Mouse (Mus musculus) G1E (cell line): ENCODE data around the gene Rasl12. TPM values are rescaled to one million over a fixed set of nuclear protein-coding genes. Genes with fewer than 3 reads are reported as not detected.

Experiments
- ATAC-seq: 2 replicates; pipeline ENCODE4 v1.8.0; 2016; ENCODE audit warnings: mild to moderate bottlenecking; ENCODE audit not compliant: insufficient number of reproducible peaks, poor library complexity, low FRiP score, severe bottlenecking; ENCODE audit errors: extremely low read depth
- DNase-seq: peaks from one replicate; pipeline ENCODE4 v3.0.0; 2012; ENCODE audit warnings: low spot score
- H3K27me3 ChIP-seq: 2 replicates; pipeline ENCODE4 v1.6.1; 2012; ENCODE audit warnings: mild to moderate bottlenecking, low read length, inconsistent platforms; ENCODE audit not compliant: insufficient read depth
- H3K36me3 ChIP-seq: replicated peaks from 2 replicates; pipeline ENCODE3; 2012; ENCODE audit warnings: mild to moderate bottlenecking, inconsistent platforms
- H3K4me1 ChIP-seq: 2 replicates; pipeline ENCODE4 v1.6.1; 2012; ENCODE audit warnings: low read depth, low read length, inconsistent platforms, mixed read lengths; ENCODE audit not compliant: insufficient read depth
- H3K4me3 ChIP-seq: 2 replicates; pipeline ENCODE4 v1.5.1; 2012; ENCODE audit warnings: low read depth, mild to moderate bottlenecking, inconsistent platforms, low read length, moderate library complexity, mixed read lengths
- H3K9me3 ChIP-seq: replicated peaks from 2 replicates; pipeline ENCODE4 v1.6.1; 2012; ENCODE audit warnings: inconsistent platforms
- CTCF ChIP-seq: IDR thresholded peaks from 2 replicates; pipeline ENCODE4 v1.5.1; 2012; ENCODE audit warnings: low read depth, low read length, inconsistent platforms, mixed read lengths
- GATA1 ChIP-seq: IDR thresholded peaks from 2 replicates; pipeline ENCODE4 v1.6.1; 2012; ENCODE audit warnings: borderline replicate concordance, low read length, inconsistent platforms, mixed read lengths
- GATA2 ChIP-seq: IDR thresholded peaks from 2 replicates; pipeline ENCODE4 v1.6.1; 2012; ENCODE audit warnings: low read depth, low read length, inconsistent platforms, borderline replicate concordance
- POLR2AphosphoS5 ChIP-seq: IDR thresholded peaks from 2 replicates; pipeline ENCODE4 v1.6.1; 2012; ENCODE audit warnings: low read depth, low read length, inconsistent platforms; ENCODE audit not compliant: insufficient replicate concordance
- TAL1 ChIP-seq: conservative IDR thresholded peaks from 2 replicates; pipeline ENCODE4 v1.6.1; 2012; ENCODE audit warnings: low read depth, low read length, inconsistent platforms, mixed read lengths
- polyA plus RNA-seq: library from polyadenylated mRNA; stranded (reverse); fragments of >175 nt; gene quantifications from 2 replicates; pipeline ENCODE4 v1.2.3, GENCODE M21; 2012
- total RNA-seq, 2 experiments: library from RNA; stranded (forward) in 1 of 2; stranded (reverse) in 1 of 2; fragments of 200-1000 nt in 1 of 2; fragments of >200 nt in 1 of 2; fragmentation: Nextera tagmentation in 1 of 2; gene quantifications; 2 replicates each; pipeline ENCODE4 v1.2.3; 2014 to 2017

The Rasl12 gene
- total and polyA plus RNA-seq, 3 experiments = 0.16 TPM; not detected in 2

DNA sequence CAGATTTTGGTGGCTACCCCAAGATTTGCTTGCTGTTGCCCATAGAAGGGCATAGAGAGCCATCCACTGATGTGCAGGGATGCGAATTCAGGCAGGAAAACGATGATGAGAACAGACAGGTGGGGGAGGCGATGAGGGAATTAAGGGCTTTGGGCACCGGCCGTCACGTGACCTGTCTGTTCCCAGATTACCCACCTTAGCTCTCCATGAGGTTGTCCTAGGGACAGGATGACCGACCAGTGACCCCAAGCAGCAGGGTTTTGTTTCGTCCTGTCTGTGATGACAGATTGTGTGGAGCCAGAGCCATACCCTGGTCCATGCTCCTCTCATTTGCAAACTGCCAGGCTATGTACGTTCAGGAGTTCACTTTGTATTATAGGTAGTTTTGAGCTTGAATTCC lies 34.6 kb upstream of the Rasl12 start:
- Histone ChIP-seq H3K36me3 (peaks cover 64% of the 10 kb centered on the region), H3K4me3 (no peak overlapping the region), H3K9me3 (no peaks in the 10 kb centered on the region), H3K27me3 (no peaks in the 10 kb centered on the region), H3K4me1 (no peaks in the 10 kb centered on the region; the same call in 1 of the 2 replicates)
- no peak for DNase-seq
- TF ChIP-seq GATA1 = no peak
- ATAC-seq = no peak

DNA sequence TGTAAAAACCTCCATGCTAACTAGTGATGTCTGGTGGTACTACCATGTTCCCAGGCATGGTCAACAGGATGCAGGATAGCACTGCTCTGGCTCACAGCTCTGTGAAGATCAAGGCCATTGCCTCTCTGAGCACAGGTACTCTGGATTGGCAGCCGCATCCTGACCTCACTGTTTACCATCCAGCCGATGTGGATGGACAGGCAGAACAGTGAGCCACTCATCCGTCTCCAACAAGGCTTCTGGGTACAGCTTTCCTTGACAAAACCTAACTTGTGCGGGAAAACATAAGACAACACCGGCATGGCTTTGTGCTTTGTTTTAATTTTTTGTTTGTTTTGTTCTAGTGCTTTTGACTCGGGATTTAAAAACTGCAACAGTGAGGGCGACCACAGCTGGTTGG lies 32.6 kb upstream of the Rasl12 start:
- H3K4me1 ChIP-seq = no peaks in the 10 kb centered on the region
- H3K4me3 ChIP-seq = no peak overlapping the region
- no peak for DNase-seq
- H3K36me3 ChIP-seq = peaks cover 49% of the 10 kb centered on the region
- no peaks in the 10 kb centered on the region for H3K9me3 ChIP-seq
- no peaks in the 10 kb centered on the region for H3K27me3 ChIP-seq
- TF ChIP-seq GATA2 = no peak
- no peak for TF ChIP-seq TAL1
- TF ChIP-seq POLR2AphosphoS5 = no peak
- TF ChIP-seq GATA1 = no peak
- TF ChIP-seq CTCF = no peak
- no peak for ATAC-seq

DNA sequence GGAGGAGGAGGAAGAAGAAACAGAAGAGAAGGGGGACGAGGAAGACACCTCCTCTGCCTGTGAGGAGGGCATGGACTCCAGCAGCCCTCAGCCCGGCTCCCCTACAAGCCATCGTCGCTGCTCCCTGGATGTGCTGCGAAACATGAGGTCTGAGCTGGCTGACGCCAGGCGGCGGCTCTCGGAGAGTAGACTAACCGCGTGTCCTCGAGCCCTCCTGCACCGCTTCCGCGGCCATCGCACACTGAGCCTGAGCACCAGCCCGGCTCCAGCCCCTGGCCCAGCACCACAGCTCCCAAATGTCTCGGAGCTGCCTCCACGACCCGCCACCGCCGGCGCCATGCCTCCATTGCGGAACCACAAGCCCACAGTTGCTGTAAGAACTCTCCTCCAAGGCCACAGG lies 26.6 kb upstream of the Rasl12 start:
- DNase-seq (no peak), ATAC-seq (no peak)
- no peaks in the 10 kb centered on the region for H3K4me1 ChIP-seq
- no peaks in the 10 kb centered on the region for H3K9me3 ChIP-seq
- peaks cover 4% of the 10 kb centered on the region; the same call in 1 of the 2 replicates for H3K27me3 ChIP-seq
- H3K4me3 ChIP-seq = no peak overlapping the region
- no peak for TF ChIP-seq CTCF
- TF ChIP-seq TAL1 = no peak
- no peak for TF ChIP-seq POLR2AphosphoS5
- no peak for TF ChIP-seq GATA1
- no peak for TF ChIP-seq GATA2
- H3K36me3 ChIP-seq = peaks cover 7% of the 10 kb centered on the region

DNA sequence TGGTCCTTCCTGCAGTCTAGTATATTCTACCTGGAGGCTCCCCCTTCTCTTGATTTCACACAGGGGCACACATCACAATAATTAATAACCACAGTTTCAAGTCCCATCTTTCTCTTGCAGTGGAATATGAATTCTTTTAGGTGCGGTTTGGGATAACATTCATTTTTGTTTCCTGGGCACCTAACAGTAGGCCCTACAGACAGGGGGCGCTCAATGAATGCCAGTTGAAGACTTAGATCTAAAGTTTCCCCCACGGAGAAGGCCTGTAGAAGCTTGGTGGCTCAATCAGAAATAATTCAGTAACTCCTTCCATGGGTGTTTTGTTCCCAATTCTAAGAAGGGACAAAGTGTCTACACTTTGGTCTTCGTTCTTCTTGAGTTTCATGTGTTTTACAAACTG lies 25.9 kb upstream of the Rasl12 start:
- no peak overlapping the region for H3K4me3 ChIP-seq
- no peak for DNase-seq

DNA sequence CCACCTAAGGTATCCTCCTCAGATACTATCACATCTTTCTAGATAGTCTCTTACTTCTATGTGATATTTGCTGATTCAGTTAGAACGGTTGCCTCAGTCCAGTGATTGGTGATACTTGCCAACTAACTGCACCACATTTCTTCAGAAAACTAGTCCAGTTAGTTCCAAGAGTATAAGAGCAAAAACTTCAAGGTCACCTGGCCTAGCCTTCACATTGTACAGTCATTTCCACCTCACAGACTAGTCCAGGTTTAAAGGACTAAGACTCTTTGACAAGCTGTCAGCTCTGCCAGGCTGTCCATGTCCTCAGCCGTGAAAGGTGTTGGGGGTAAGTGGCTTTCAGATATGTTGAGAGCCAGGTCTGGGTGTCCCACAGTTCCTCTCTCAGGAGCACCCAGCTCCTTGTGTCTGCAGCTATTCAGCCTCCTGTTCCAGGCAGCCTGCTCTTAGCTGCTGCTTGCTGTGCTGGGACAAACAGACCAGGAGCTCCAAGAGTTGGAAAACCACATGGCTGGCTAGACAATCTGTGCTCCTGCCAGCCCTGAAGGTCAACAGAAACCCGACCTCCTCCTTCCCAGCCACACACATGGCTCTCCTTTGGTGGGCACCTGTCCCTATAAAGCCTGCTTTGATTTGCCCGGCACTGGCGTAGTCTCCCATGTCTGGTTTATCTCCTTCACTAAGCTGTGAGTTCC lies 23.7 kb upstream of the Rasl12 start:
- Histone ChIP-seq H3K27me3 (peaks cover 27% of the 10 kb centered on the region), H3K4me1 (no peaks in the 10 kb centered on the region), H3K9me3 (no peaks in the 10 kb centered on the region), H3K4me3 (no peak overlapping the region), H3K36me3 (peaks cover 4% of the 10 kb centered on the region)
- no peak for ATAC-seq
- TF ChIP-seq GATA2 (no peak), CTCF (no peak)
- DNase-seq = no peak

More for the DNA sequence above, 25.9 kb upstream of the Rasl12 start:
- ATAC-seq = no peak
- no peaks in the 10 kb centered on the region for H3K9me3 ChIP-seq
- TF ChIP-seq GATA1 = no peak
- H3K27me3 ChIP-seq = peaks cover 11% of the 10 kb centered on the region; the same call in 1 of the 2 replicates
- no peaks in the 10 kb centered on the region for H3K4me1 ChIP-seq
- peaks cover 7% of the 10 kb centered on the region for H3K36me3 ChIP-seq

DNA sequence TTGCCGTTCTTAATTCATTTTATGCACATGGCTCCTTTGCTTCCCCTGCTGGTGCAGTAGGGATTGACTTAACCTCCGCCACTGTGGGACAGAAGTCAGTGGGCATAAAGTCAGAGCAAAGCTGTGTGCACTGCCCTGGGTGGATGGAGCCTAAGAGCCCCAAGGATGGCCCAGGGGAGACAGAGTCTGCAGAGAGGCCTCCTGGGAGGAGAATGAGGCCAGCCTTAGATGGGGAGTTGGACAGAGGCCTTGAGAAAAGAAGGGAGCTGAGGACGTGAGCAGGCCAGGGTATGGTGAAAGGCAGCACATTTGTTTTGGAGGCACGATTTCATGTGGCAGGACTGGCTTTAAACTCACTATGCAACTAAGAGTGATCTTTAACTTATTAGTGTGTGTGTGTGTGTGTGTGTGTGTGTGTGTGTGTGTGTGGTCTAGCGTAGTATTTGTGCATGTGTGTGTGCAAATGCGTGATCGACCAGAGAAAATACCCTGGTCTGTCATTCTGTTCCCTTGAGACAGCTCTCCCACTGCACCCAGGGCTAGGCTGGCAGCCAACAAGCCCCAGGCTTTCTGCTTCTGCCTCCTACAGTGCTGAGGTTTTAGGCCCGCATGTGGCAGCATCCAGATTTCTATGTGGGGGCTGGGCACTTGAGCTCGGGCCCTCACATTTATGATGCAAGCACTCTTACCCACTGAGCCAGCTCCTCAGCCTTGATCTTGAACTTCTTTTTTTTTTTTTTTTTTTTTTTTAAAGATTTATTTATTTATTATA lies 23.0 kb upstream of the Rasl12 start:
- Histone ChIP-seq H3K9me3 (no peaks in the 10 kb centered on the region), H3K4me1 (no peaks in the 10 kb centered on the region), H3K4me3 (no peak overlapping the region), H3K36me3 (peaks cover 4% of the 10 kb centered on the region), H3K27me3 (peaks cover 30% of the 10 kb centered on the region)
- no peak for DNase-seq
- ATAC-seq = no peak
- no peak for TF ChIP-seq GATA1
- no peak for TF ChIP-seq POLR2AphosphoS5
- no peak for TF ChIP-seq TAL1
- no peak for TF ChIP-seq CTCF
- no peak for TF ChIP-seq GATA2

DNA sequence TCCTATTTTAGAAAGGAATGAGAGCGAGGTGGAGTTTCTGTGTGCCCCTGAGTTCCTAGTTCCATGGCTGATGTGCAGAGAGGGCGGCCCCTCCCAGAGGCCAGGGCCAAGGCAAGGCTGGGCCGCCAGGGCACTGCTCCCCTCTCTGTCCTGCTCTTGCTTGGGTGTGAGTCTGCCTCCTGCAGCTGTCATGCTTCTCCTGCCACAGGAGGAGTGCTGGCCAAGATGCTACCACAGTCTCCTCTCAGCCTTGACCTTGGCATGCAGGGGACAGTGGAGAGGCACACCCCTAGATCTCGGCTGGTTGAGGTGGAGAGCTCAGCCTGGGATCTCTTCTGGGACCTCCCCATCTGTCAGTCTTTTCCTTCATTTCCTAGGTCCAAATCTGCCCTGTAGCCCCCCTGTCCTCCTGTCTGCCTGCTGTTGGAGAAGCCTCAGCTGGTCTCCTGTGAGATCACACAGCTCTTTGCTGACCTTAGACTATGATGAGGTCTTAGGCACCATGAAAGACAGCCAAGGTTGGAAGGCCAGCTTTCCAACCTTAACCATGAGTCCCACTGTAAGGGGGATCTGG lies 17.2 kb upstream of the Rasl12 start:
- no peak for ATAC-seq
- no peaks in the 10 kb centered on the region for H3K9me3 ChIP-seq

More for the DNA sequence above, 17.2 kb upstream of the Rasl12 start:
- TF ChIP-seq CTCF (no peak), GATA1 (no peak), POLR2AphosphoS5 (no peak), TAL1 (no peak), GATA2 (no peak)
- DNase-seq = no peak
- Histone ChIP-seq H3K27me3 (peaks cover 68% of the 10 kb centered on the region), H3K4me1 (0 out of 2 replicates have a peak, but pooled peaks cover 3% of the 10 kb centered on the region), H3K4me3 (no peak overlapping the region), H3K36me3 (no peaks in the 10 kb centered on the region)
